Mouse (Mus musculus): ENCODE results near the gene Rnaseh2a.

Rnaseh2a gene

GRCm38 (mm10) chr8:84984294-84985048, 14.9 kb upstream of the Rnaseh2a start:
- DNase-seq (ENCODE audit: low read depth, low spot score) = no peak

- no peak for DNase-seq (ENCODE audit: low read depth, low spot score)
Observed at GRCm38 (mm10) chr8:84982499-84983011, 13.0 kb upstream of the Rnaseh2a start.

GRCm38 (mm10) chr8:84981644-84982498, 12.3 kb upstream of the Rnaseh2a start:
- no peak for DNase-seq (ENCODE audit: low read depth, low spot score)

DNA sequence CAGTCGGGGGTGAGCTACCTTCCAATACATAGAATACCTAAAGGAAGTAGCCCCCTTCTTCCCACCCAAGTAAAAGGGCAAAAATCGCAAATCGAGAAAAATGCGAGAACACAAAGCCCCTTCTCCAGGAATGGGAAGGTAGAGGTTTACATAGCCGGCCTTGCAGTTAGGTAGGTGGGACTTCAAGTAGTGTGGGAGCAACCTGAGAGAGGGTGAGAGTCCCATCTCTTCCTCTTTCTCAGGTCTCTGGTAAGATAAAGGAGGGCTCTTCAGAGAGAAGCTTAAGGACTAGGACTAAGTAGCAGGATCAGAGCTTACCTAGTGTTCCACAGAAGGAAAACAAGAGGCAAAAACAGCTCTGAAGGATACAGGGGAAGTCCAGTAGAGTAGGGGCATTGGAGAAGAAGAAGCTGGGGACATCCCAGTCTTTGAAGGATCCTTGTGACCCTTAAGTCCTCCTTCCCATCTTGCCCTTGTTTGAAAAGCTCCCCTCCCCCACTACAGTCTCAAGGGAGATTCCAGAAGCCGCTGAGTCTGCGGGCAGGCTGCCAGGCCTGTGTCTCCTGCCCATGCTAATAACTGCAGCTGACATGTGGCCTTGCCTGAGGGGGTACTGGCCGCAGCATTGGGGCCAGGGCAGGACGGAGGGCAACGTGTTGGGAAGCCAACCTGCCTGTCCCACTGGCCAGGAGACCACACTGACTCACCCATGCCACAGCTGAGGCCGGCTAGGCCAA, 11.2 kb upstream of the Rnaseh2a start:
- peak; percentile 65 for DNase-seq (ENCODE audit: low read depth, low spot score)

GRCm38 (mm10) chr8:84979599-84980421, 10.2 kb upstream of the Rnaseh2a start:
- DNase-seq (ENCODE audit: low read depth, low spot score) = peak; percentile 86

DNA sequence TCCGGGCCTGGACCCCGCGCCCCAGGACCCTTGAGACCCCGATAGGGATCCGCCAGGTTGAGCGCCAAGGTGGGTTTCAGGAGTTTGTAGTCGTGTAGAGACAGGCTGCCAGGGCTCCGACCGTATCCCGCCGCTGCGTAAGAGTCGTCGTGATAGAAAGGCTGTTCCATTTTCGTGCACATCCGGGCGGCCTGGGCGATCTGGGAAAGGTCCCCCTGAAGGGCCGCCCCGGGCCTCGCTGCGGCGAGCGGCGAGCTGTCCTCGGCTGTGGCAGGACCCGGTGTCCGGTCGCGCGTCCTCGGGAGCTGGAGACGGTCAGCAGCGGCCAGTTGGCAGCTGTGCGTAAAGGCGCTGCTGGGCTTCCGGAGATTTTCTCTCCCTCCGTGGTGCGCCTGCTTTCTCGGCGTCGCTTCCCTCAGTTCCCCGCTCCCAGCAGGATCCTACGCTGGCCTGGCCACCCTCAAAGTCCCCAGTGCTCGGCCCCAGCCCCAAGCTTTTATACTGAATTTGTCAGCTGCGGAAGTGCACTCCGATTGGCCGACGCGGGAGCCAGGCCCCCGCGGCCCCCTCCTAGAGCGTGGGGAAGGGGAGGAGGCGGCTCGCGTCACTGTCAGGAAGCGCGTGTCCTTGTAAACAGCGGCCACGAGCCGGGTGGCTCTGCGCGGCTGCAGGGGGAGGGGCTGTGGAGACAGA, 8.8 kb upstream of the Rnaseh2a start, which contains the start of gene Junb:
Gene Junb, minus strand, starts transcription at position 471 of the 693 bp plus-strand sequence.
- DNase-seq (ENCODE audit: low read depth, low spot score) = peak; percentile 89

GRCm38 (mm10) chr8:84977435-84978247, 8.1 kb upstream of the Rnaseh2a start:
- no peak for DNase-seq (ENCODE audit: low read depth, low spot score)

DNA sequence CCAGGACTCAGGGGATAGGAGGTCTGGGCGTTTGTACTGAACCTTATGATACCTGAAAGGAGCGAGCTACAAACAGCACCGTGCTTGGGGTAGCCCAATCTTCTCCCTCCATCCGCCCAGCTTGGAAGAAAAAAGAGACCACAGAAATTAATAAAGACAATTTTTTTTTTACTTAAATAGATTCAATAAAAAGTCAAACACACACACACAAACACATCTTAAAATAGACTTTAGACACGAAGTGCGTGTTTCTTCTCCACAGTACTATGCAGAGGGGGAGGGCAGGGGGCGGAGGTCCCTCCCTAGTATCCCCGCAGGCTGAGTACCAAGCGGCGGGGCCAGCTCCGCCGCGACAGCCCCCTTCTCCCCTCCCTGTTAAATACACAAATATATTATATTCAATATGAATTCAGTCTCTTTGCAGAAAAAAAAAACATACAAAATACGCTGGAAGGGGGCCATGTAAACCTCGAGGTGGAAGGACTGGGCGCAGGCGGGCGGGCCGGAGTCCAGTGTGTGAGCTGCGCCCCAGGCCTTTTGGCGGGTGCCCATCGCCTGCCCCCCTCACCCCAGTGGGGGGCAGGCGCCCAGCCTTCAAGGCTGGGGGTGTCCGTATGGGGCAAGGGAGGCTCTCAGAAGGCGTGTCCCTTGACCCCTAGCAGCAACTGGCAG, 7.3 kb upstream of the Rnaseh2a start:
- no peak for DNase-seq (ENCODE audit: low read depth, low spot score)

GRCm38 (mm10) chr8:84976031-84976762, 6.6 kb upstream of the Rnaseh2a start:
- peak; percentile 87 for DNase-seq (ENCODE audit: low read depth, low spot score)

GRCm38 (mm10) chr8:84975434-84975833, 5.9 kb upstream of the Rnaseh2a start:
- DNase-seq (ENCODE audit: low read depth, low spot score) = no peak

DNA sequence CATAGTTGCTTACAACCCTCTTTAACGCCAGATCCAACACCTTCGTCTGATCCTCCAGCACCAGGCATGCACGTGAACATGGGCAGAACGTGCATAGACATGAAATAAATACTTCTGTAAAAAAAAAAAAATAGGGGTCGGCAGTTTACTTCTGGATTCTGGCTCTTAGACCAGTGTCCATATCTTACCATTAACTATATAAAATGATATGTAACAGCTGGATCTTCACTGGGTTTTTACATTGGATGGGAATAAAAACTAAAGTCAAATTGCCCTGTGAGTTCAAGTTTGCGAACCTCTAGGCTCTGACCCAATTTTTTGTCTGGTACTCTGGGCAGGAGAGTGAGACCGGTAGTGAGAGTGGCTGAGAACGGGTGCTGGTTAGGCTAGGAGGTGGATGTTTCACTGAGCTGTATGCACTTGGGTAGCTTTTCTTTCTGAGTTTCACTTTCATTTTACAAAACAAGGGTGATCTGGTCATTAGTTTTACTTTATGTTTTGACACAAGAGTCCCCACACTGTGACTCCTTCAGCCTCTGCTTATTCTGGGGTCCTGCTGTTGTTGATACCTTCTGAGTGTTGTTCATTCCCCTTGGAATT, 5.1 kb upstream of the Rnaseh2a start:
- no peak for DNase-seq (ENCODE audit: low read depth, low spot score)

- no peak for DNase-seq (ENCODE audit: low read depth, low spot score)
Observed at GRCm38 (mm10) chr8:84973803-84974542, 4.4 kb upstream of the Rnaseh2a start.

DNA sequence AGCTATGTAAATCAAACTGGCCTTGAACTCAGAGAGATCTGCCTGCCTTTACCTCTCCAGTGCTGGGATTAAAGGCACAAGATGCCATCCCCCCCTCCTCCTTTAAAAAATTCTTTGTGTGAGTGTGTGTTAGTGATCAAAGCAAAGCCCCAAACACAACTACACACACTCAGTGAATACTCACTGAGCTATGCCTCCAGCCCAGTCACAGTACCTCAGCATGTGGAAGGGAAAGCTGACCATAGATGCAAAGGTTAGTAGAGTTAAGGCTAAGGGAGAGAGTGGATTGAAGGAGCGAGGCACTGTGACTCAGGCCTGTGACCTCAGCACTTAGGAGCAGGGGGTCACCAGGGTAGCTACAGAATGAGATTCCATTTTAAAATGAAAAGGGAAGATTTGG, 3.5 kb upstream of the Rnaseh2a start:
- DNase-seq (ENCODE audit: low read depth, low spot score) = no peak

GRCm38 (mm10) chr8:84970913-84971312, 1.3 kb upstream of the Rnaseh2a start:
- no peak for DNase-seq (ENCODE audit: low read depth, low spot score)

DNA sequence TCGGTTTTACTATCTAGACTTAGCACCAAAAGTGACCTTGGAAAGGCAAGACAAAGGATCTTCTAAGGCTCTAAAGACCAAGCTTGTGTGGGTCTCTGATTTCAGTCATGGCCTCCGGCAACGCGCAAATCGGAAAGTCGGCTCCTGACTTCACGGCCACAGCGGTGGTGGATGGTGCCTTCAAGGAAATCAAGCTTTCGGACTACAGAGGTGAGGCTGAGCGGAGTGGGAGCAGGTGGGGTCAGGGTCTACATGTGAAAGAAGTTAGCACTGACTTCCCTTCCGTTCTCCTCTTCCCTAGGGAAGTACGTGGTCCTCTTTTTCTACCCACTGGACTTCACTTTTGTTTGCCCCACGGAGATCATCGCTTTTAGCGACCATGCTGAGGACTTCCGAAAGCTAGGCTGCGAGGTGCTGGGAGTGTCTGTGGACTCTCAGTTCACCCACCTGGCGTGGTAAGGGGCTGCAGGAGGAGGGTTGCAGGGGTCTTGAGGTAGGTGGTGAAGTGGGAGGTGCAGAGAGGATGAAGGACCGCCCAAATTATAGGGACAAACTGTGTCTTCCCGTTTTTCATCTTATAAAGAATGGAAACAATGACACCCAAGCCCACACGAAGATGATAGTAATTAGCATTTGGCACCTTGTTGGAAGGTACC, 696 bp upstream of the Rnaseh2a start:
- no peak for DNase-seq (ENCODE audit: low read depth, low spot score)

GRCm38 (mm10) chr8:84968650-84969049, 917 bp downstream of the Rnaseh2a start:
- DNase-seq (ENCODE audit: low read depth, low spot score) = no peak

Measured in retina, postnatal 7 days (tissue).